Mouse (Mus musculus) 3T3-L1 (cell line): ENCODE results near the gene Capzb.
A peak's percentile ranks its signal among the peaks of the same experiment; 100 is the strongest.

ENCODE experiments used
- DNase-seq: peaks from one replicate; pipeline ENCODE4 v3.0.0-alpha.2; 2015; ENCODE audit warnings: low read depth, low spot score

Capzb gene

GRCm38 (mm10) chr4:139179731-139180625, 12.7 kb upstream of the Capzb start:
- no peak for DNase-seq

GRCm38 (mm10) chr4:139182511-139182910, 10.2 kb upstream of the Capzb start:
- DNase-seq: no peak

GRCm38 (mm10) chr4:139185766-139186442, 6.8 kb upstream of the Capzb start:
- DNase-seq: no peak

GRCm38 (mm10) chr4:139187930-139188329, 4.8 kb upstream of the Capzb start:
- DNase-seq: no peak

- peak; percentile 10 for DNase-seq
Measured at GRCm38 (mm10) chr4:139191605-139192498, 847 bp upstream of the Capzb start.

- DNase-seq: peak; percentile 58
Measured at GRCm38 (mm10) chr4:139193176-139194093, 736 bp downstream of the Capzb start.

GRCm38 (mm10) chr4:139195101-139195500, 2.4 kb downstream of the Capzb start:
- DNase-seq: no peak

GRCm38 (mm10) chr4:139196464-139196863, 3.8 kb downstream of the Capzb start:
- no peak for DNase-seq

GRCm38 (mm10) chr4:139196949-139197348, 4.2 kb downstream of the Capzb start:
- no peak for DNase-seq

GRCm38 (mm10) chr4:139197453-139197852, 4.8 kb downstream of the Capzb start:
- DNase-seq: no peak

GRCm38 (mm10) chr4:139198004-139198689, 5.4 kb downstream of the Capzb start:
- no peak for DNase-seq

- DNase-seq: no peak
Measured at GRCm38 (mm10) chr4:139199126-139199525, 6.4 kb downstream of the Capzb start.

- no peak for DNase-seq
Measured at GRCm38 (mm10) chr4:139199703-139200340, 7.1 kb downstream of the Capzb start.

GRCm38 (mm10) chr4:139200946-139201345, 8.2 kb downstream of the Capzb start:
- no peak for DNase-seq

- DNase-seq: no peak
Measured at GRCm38 (mm10) chr4:139202556-139202955, 9.9 kb downstream of the Capzb start.

GRCm38 (mm10) chr4:139203381-139203780, 10.7 kb downstream of the Capzb start:
- peak; percentile 86 for DNase-seq

GRCm38 (mm10) chr4:139205842-139206241, 13.1 kb downstream of the Capzb start:
- DNase-seq: peak; percentile 41

GRCm38 (mm10) chr4:139206353-139207045, 13.8 kb downstream of the Capzb start:
- DNase-seq: no peak
